Mouse (Mus musculus): ENCODE measurements around the gene Rab1b.

DNA sequence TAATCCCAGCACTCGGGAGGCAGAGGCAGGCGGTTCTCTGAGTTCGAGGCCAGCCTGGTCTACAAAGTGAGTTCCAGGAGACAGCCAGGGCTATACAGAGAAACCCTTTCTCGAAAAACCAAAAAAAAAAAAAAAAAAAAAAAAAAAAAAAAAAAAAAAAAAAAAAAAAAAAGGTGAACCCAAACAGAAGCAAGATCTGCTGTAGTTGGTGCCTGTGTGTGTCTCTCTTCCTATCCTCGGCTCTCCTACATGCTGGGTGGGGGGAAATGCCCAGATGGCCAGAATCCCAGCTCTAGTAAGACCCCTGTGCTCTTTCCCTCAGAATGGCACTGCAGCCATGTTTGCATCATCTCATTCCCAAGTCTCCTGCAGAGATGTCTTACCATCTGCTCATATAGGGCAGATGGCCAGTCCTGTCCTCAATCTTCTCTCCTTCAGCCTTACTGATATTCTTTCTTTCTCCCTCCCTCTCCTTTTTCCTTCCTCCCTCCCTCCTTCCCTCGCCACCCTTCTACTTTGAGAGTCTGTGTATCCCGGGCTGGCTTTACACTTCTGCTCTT, 17.3 kb upstream of the Rab1b start:
- TF ChIP-seq MAX (IDR thresholded peaks at IDR 0.05) (no peak), CEBPB (IDR thresholded peaks at IDR 0.05; ENCODE audit: low read depth) (no peak), CTCF (IDR thresholded peaks at IDR 0.05; ENCODE audit: control insufficient read depth, insufficient read depth, insufficient read length) (no peak), USF1 (IDR thresholded peaks at IDR 0.05; ENCODE audit: low read depth) (no peak), FOSL1 (IDR thresholded peaks at IDR 0.05; ENCODE audit: insufficient read depth, low read length, poor library complexity, severe bottlenecking) (no peak)
